Mouse (Mus musculus): ENCODE measurements around the gene Gm20747. TPM values are rescaled to one million over a fixed set of nuclear protein-coding genes. Genes with fewer than 3 reads are reported as not detected.
"Not testable (repeated sequence)": the region's sequence is repeated elsewhere in the genome, so short reads cannot be mapped to it uniquely, and the experiment has no call there.

Gene Gm20747
- total RNA-seq (2022) = not detected

- not testable (repeated sequence) for DNase-seq (ENCODE audit: low spot score in 2 of 2)
Measured at GRCm38 (mm10) chrY:53418191-53418590, at the start of gene Gm20747. Gene Gm20747, minus strand, starts transcription at chrY:53418291.

Data from gastrocnemius, adult 8-10 months (tissue).